Mouse (Mus musculus) embryo, embryonic 11 days (tissue): ENCODE data around the gene Haghl.
"Not testable (repeated sequence)": the region's sequence is repeated elsewhere in the genome, so short reads cannot be mapped to it uniquely, and the experiment has no call there.

Experiments used
- DNase-seq: peaks from one replicate; pipeline ENCODE4 v3.0.0-alpha.2; 2015

Haghl gene

DNA sequence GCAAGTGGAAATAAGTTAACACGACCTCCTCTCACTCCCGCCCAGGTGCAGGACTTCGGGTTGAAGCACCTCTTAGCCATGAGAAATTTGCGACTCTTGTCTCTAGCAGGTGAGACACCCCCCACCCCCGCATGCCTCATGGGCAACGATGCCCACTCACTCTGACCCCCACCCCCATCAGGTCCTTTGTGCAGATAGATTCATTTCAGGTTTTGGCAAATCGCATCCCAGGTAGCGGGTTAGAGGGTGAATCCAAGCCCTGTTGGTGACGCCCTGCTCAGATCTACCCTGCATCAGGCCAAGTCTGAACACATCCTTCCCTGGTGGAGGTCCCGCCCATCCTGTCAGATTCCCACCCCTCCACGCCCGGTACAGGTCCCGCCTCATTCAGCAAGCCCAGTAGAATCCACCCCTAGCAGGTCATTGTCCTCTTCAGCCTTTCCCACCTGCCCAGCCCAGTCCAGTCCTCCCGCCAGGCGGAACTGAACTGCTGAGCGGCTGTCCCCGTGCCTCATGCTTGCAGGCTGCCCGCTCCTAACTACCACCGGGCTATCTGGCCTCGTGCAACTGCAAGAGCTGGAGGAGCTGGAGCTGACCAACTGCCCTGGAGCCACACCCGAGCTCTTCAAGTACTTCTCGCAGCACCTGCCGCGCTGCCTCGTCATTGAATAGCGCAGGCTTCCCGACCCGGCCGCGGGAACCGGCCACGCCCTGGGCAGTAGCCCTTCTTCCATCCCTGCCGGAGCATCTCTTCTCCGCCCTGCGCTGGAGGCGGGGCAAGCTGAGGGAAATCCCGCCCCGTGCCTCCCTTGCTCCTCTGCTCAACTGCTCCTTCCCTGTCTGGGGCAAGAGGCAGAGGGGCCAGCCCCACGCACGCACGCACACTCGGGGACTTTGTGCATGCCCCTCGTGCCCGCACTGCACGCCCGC is 33.6 kb upstream of the Haghl start:
- peak; percentile 46 for DNase-seq

DNA sequence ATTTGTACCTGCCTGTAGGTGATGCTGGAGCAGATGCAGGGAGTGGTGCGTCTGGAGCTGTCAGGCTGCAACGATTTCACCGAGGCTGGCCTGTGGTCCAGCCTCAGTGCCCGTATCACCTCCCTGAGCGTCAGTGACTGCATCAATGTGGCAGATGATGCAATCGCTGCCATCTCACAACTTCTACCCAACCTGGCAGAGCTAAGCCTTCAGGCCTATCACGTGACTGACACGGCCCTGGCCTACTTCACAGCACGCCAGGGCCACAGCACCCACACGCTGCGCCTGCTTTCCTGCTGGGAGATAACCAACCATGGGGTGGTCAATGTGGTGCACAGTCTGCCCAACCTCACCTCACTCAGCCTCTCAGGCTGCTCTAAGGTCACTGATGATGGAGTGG is 32.2 kb upstream of the Haghl start:
- DNase-seq: no peak

DNA sequence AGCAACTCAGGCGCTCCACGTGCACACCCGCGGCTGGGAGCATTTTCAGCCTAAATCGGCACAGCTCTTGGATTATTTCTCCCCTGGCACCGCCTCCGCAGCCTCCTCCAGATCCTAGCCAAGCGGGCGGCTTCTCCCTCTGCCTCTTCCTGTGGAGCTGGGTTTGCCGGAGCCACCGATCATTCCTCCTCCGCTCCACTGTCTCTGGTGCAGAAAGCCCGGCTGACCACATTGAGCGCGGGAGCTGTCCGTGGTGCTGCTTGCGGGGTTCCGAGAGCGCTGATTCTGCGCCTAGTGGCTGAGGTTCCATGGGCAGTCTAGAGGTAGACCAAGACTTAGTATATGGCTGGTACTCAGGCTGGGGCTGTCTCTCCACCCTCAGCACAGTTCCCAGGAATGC is 28.0 kb upstream of the Haghl start:
- DNase-seq: peak; percentile 91

DNA sequence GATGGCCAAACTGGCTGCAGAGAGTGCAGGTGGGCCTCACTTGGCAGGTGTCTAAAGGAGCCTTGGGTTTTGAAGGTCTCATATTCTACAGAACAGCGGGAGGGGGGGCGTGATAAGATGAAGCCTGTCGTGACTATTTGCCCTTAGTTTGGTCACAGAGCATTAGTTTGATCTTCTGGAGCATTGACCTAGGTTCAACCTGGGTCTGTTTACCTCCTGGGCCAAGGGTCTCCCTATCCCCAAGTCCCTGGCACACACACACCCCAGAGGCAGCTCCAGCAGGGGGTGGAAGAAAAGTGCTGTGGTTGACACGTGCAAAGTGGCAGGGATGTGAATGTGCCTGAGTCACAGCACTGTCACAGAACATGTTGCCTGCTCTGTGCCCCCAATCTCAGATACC is 25.4 kb upstream of the Haghl start:
- DNase-seq: no peak

DNA sequence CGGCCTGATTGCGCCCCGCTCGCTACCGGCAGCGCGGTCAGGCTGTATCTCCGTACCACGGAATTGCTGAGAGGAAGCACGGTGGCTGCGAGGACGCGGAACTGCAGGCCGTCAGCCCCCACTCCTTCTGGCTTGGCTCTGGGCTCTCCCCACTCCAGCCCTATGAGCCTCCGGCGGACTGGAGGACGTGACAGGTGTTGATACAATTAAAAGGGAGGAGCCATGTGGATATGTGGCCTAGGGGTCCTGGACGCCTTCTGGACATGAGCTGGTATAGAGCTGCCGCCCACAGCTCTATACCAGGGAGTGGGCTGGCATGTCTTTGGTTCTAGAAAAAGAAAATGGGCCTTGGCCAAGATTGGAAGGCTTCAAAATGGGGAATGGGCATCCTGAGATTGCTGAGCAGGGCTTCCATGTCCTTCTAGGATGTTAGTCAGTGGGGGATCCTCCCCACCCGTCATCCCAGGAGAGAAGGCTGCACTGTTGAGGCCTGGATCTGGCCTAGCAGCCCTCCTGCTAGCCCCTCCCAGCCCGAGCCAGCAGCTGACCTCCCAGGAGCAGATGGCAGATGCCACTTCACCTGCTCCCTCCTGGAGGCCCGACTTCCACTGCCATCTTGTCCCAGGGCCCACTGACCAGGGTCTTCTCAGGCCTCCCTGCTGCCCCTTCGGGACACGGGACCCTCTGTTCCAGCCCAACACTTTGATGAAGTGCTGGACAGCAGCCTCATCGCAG is 24.3 kb upstream of the Haghl start:
- no peak for DNase-seq

DNA sequence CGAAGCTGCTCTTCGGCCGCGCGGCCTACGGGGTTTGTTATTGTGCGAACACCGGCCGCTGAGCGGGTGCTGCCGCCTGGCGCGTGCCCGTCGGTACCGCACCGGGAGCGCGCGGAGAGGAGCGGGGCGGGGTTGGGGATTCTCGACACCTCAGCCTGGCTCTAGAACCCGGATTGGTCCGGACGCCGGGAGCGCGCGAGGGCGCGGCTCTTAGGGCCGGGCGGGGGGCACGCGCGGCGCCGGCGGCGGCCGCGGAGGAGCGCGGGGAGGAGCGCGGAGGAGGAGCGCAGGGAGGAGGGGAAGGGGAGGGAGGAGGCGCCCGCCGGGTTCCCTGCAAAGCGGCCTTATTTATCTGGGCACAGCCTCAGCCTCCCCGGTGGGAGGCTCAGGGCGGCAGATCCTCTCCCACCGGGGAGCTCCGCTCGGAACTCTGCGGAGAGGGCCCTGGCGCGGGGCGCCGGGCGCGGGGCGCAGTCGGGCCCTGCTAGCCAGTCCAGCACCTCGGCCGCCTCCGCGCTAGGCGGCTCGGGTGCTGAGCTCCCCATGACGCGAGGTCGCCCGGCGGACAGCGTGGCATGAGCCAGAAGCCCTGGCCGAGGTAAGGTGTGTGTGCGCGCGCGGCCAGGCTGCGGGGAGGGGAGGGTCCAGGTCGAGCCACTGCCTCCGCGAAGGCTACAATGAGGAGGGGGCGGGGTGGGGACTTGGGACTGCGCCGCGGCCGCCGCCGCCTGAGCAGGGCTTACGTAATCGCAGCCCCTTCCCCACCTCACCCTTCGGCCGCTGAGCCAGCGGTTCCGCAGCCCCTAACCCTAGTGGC is 23.5 kb upstream of the Haghl start, which contains the start of gene Fbxl16:
Gene Fbxl16, plus strand, starts transcription at position 297 of the 817 bp plus-strand sequence.
- peak; percentile 94 for DNase-seq

DNA sequence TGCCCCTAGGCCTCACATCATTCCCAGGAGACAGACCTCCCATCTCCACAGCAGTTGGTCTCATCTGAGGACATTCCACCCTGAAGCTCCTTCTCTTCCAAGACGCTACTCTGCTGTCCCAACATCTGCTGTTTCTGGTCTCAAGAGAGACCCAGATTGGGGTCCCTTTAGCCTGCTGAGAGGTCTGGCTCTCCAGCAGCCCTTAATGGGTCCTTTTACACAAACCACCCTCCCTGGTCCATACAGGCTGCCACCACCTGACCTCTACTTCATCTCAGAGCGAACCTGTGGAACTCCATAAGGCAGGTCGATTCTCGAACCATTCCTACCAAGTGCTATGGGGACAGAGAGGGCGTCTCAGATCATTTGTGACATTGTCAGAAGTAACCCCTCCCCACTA is 22.6 kb upstream of the Haghl start:
- DNase-seq: no peak

DNA sequence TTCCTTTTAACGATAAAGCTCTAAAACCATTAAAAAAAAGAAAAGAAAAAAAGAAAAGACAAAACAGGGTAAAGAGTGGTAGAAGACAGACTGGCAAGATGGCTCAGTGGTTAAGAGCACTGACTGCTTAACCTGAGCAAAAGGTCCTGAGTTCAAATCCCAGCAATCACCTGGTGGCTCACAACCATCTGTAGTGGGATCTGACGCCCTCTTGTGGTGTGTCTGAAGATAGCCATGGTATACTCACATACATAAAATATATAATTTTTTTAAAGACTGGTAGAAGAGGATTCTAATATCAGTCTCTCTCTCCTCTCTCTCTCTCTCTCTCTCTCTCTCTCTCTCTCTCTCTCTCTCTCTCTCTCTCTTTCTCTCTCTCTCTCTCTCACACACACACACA is 22.0 kb upstream of the Haghl start:
- DNase-seq: not testable (repeated sequence)

DNA sequence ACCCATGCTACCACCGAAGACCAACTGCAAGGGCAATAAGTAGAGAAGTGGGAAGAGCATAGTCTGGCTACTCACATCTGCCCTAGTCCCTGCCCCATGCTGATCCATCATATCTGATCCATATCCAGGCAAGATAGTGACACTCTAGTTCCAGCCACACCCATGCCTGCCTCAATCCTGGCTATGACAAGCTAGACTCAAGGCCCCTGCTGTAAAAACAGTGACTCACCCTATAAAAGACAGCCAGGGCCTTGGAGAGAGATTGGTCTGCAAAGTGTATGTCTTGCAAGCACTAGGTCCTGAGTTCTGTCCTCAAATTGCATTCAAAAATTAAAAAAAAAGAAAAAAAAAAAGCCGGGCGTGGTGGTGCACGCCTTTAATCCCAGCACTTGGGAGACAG is 21.0 kb upstream of the Haghl start:
- no peak for DNase-seq

DNA sequence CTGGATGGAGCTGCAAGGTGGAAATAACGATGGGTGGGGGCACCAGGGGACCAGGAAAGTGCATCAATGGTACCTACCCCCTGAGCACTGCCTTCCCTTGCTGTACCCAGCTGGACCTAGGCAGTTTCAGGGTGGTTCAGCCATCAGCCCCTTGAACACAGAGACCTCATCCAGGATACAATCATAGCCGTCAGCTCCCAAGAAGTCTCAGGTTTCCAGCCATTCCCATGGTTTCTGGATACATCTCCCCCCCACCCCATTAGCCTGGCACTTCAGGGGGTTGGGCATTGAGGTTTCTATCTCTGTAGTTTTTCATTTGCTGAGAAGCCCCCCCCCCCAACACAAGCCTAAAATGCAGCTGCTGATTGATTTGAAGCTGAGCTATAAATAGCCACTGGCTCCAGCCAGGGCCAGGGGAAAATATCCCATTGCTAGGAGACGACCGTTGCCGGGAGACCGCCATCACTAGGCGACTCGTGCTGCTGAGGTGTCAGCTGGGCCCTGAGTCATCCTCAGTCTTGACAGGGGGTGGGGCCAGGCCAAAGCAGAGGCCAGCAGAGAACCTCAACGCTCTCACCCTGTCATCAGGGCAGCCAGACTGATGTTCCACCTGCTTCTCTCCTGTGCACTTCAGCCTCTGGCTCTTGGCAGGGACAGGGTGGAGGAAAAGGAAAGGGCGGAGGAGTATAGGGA is 17.5 kb upstream of the Haghl start:
- peak; percentile 88 for DNase-seq

DNA sequence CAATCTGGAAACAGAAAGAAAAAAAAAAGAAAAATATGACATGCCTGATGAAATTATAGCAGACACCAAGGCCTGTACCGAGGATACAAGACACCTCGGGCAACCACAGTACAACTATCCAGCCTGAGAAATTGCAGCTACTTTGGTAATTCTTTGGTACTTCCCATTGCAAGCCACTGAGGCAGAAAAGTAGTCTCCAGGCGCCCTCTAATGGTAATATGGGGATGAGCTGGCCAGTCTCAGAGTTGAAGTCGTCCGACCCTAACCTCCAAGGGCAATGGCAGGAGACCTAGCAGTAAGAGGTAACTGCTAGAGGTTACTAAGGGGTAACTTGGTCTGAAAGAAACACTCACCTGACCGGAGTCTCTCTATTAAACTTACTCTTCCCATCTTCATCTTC is 15.6 kb upstream of the Haghl start:
- DNase-seq: peak; percentile 85

DNA sequence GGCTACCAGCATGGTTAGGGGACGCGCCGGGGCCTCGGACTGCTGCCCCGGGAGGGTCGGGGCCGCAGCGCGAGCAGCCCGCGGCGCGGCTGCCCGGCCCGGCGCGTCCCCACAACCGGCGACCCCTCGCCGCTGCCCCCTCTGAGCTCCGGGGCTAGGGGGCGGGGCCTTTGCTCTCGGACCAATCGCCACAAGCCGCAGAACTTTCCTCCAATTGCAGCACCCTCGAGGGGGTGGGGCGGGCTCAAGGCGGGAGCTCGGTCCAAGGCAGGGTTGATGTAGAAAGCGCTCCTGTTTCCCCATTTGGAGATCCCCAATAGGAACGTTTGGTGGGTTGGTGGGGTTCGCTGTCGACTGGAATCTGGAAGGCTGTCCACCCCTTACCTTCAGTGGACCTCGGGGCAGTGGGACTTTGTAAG is 11.5 kb upstream of the Haghl start, which contains the start of gene Metrn:
Gene Metrn, minus strand, starts transcription at position 186 of the 419 bp plus-strand sequence.
- peak; percentile 97 for DNase-seq

DNA sequence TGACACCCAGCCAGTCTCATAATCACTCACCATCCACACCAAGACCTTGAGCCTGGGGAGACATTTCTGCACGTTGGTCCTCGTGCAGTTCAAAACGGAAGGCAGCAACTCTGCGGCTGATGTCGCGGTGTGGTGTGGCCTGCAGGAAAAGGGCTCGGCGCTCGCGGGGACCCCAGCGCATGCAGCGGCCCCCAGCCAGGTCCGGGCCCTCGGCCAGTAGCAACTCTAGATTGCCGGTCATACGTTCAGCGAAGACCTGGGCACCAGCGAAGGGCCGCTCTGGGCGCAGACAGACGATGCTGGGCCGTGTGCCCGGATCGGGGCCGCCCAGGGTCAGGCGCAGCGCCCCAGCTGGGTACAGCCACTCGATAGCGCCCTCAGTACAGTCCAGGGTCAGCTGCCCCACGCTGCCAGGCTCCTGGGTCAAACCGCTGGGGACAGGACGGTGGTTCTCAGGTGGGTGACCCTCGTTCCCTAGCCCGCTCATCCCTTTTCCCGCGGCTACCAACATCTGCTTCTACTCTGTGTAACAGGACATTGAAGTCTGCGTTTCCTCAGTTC is 10.8 kb upstream of the Haghl start:
- DNase-seq: no peak

DNA sequence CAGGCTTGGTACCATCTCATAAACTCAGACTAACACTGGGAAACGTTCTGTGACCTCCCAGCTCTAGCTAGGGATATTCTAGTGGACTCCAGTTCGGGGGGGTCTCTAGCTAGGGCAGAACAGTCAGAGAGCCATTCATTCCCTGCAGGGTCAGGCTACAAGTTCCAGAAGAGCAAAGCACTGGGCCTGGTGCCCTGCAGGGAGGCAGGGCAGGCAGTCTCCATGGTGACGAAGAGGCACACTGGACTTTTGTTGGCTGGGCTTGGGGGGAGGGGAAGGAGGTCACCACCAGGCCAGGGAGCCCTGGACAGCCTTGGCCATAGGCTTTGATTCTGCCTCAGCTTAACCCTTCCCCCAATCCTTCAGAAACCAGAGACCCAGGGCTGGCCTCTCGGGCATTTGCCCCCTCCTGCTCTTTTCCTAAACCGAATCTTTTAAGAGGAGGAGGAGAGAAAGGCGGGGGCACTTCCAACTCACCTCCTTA is 10.2 kb upstream of the Haghl start, which contains the start of gene AC134908.4:
Gene AC134908.4, minus strand, starts transcription at position 51 of the 484 bp plus-strand sequence.
- DNase-seq: peak; percentile 90

DNA sequence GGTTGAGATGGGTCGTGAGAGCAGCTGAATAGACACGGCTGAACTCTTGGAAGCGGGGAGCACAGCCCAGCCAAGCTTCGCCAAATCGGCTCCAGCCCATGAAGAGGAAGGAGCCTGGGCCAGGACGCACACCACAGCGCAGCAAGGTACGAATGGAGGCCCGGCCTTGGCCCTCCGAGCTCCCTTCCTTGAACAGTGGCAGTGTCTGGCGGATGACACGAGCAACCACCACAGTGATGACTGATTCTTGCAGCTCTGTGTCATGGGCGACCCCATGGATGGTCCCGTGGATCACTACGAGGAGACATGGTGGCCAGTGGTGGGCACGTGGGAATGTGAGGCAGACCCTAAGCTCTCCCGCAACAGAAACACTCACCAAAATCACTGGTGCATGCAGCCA is 9.5 kb upstream of the Haghl start:
- DNase-seq: no peak

DNA sequence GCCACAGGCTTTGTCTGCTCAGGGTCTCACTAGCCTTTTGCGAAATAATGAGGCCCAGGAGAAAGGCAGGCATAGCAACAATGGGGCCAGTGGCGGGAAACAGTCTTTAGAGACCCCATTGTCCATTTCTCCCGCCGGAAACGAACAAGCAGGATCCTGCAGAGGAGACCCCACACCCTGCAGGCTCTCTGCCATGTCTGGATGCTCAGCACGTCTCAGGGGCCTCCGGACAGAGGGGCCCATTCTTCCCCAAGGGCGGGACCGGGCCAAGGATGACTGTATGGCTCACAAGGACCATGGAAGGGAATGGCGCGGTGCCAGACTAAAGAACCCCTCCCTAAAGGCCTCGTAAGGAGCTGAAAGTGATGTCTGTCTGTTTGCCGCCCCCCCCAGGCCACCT is 8.7 kb upstream of the Haghl start:
- DNase-seq: peak; percentile 64

DNA sequence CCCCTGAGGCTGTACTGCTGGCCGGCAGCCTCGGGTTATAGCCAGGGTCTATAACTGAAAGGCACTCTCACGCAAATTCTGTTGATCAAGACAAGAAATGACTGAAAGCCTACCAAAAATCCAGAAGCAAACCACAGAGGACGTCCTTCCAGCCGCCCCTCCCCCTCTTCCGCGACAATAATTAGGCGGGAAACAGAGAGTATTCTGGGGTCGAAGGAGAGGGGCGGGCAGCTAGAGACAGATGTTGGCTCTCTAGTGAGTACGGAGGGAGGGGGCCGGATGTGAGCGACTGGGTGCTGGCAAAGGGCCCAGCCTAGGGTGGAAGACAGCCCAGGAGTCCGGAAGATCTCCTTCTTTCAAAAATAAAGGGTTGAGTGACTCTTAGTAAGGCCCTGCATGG is 7.1 kb upstream of the Haghl start, which contains the start of gene Fam173a:
Gene Fam173a, minus strand, starts transcription at position 287 of the 400 bp plus-strand sequence.
- peak; percentile 82 for DNase-seq

DNA sequence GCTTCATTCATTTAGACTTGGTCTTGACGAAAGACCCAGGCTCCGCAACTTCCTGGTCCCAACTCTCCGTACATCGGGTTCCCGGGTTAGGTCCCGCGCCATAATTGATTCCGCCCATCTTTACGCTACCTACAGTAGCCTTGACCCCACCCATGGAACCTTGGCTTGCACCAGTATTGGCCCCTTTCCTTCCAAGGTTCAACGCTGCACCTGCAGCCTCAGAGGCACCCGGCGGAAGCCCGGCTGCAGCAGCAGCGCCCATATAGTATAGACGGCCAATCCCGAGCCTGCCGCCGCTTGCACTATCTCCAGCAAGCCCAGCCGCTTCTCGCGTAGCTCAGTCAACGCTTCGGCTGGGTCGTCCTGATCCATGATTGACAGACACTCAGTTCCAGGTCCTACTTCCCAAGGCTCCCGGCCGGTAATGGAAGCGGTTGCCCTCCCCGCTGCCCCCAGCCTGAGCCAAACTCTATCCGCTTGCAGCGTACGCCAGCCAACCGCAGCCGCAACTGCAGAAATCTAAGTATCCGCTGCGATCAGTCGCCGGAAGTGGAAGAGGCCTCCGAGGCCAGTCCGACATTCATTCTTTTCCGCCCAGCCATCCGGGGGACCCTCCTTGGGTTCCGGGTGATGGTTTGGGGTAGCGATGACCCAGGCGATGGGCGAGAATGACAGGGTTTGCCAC is 6.5 kb upstream of the Haghl start:
- DNase-seq: peak; percentile 89

DNA sequence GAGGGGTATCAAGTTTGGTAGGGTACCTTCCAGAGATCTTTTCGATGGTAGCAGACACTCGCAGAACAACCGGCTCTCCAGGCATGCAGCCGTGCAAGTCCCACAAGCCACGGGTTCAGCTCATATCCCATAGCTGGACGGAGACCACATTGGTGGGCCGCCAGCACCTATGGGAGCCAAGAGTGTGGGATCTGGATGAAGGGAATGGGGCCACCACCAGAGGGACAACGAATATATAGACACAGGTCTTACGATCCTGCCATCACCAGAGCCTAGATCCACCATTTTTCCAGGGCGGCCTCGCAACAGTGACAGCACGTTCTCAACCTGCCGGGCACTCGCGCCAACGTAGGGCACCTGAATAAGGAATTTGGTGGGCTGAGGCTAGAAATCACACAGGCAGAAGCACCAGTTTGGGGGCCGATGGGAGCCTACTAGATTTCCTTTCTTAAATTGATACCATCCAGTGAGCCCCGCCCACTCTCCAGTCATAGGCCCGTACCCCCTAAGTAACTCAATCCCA is 5.9 kb upstream of the Haghl start:
- no peak for DNase-seq

DNA sequence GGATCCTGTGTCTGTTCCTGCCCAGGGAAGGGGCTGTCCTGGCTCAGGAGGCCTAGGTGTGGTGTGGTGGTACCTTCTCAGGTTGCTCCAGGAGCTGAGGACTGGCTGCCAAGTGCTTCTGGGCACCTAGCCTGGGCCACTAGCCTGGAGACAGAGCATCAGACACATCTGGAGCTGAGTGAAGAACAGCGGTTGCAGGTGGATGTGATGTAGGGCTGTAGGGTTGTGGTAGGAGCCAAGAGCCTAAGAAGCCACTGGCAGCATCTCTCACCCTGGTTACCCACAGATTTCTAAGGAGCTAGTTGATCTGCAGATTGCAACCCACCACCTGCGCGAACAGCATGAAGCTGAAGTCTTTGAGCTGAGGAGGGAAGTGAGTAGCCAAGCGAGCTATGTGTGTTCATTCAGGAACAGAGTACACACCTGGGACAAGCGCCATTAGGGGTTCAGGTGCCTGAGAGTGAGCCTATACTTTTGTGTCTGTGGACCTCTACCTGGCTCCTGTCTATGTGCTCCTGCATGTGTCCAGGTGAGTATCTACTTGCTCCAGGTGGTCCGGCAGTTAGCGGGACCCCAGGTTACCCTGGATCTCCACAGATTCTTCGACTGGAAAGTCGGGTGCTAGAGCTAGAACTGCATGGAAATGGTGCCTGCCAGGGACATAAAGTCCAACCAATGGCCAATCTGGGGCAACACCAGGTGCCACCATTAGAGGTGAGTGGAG is 1.5 kb upstream of the Haghl start:
- no peak for DNase-seq
